Mouse (Mus musculus) heart, embryonic 15.5 days (tissue): Measurements from ENCODE around the gene Zfp423. TPM values are rescaled to one million over a fixed set of nuclear protein-coding genes. Genes with fewer than 3 reads are reported as not detected.

ENCODE experiments used
- ATAC-seq: fragments of 200-750 bp; cut with Nextera tagmentation; replicated peaks from 2 replicates; pipeline ENCODE4 v1.8.0; 2017; ENCODE audit warnings: low read depth, moderate TSS enrichment; ENCODE audit not compliant: insufficient number of reproducible peaks, insufficient read depth, low FRiP score
- H3K27ac ChIP-seq: fragments of 300-500 bp; sonication (generic); 2 replicates; pipeline ENCODE4 v1.5.1; 2015; ENCODE audit warnings: mild to moderate bottlenecking, inconsistent platforms
- H3K27me3 ChIP-seq: fragments of 300-500 bp; sonication (generic); 2 replicates; pipeline ENCODE4 v1.6.1; 2015; ENCODE audit warnings: inconsistent platforms
- H3K36me3 ChIP-seq: fragments of 300-500 bp; sonication (generic); 2 replicates; pipeline ENCODE4 v1.6.1; 2015; ENCODE audit warnings: mild to moderate bottlenecking, inconsistent platforms
- H3K4me1 ChIP-seq: fragments of 300-500 bp; sonication (generic); replicated peaks from 2 replicates; pipeline ENCODE4 v1.6.1; 2015; ENCODE audit warnings: inconsistent platforms
- H3K4me2 ChIP-seq: fragments of 300-500 bp; sonication (generic); 2 replicates; pipeline ENCODE4 v1.6.1; 2015; ENCODE audit warnings: inconsistent platforms, mild to moderate bottlenecking, moderate library complexity
- H3K4me3 ChIP-seq: fragments of 300-500 bp; sonication (generic); 2 replicates; pipeline ENCODE4 v1.5.1; 2015; ENCODE audit warnings: mild to moderate bottlenecking, inconsistent platforms
- H3K9ac ChIP-seq: fragments of 300-500 bp; sonication (generic); 2 replicates; pipeline ENCODE4 v1.6.1; 2015; ENCODE audit warnings: mild to moderate bottlenecking, inconsistent platforms
- H3K9me3 ChIP-seq: fragments of 300-500 bp; sonication (generic); replicated peaks from 2 replicates; pipeline ENCODE4 v1.6.1; 2016; ENCODE audit warnings: inconsistent platforms
- WGBS: fragments of 180-500 bp; shearing (Covaris S2); methylation state at CpG from one replicate; pipeline ENCODE4 v1.1.7; 2015; ENCODE audit warnings: mixed read lengths; 5-methylcytosine and 5-hydroxymethylcytosine counted together
- polyA plus RNA-seq: library from polyadenylated mRNA; unstranded; fragments of >200 nt; fragmentation: Nextera tagmentation; extraction: Ambion mirVana; gene quantifications from 2 replicates; pipeline ENCODE4 v1.2.1, GENCODE M21; 2015

Gene Zfp423
- polyA plus RNA-seq, 1 experiment from 2014 or later = 3.6 TPM

GRCm38 (mm10) chr8:87796234-87796633 lies 163.2 kb downstream of the Zfp423 start:
- no peaks in the 10 kb centered on the region for H3K4me1 ChIP-seq
- no peak for ATAC-seq
- H3K4me2 ChIP-seq = no peak overlapping the region
- no peaks in the 10 kb centered on the region for H3K36me3 ChIP-seq
- no peak overlapping the region for H3K27ac ChIP-seq
- no peaks in the 10 kb centered on the region for H3K9me3 ChIP-seq
- 64% methylated on average over 7 of the region's 7 CpGs for WGBS
- H3K4me3 ChIP-seq = no peak overlapping the region
- no peak overlapping the region for H3K9ac ChIP-seq
- 0 out of 2 replicates have a peak, but pooled peaks cover 7% of the 10 kb centered on the region for H3K27me3 ChIP-seq

DNA sequence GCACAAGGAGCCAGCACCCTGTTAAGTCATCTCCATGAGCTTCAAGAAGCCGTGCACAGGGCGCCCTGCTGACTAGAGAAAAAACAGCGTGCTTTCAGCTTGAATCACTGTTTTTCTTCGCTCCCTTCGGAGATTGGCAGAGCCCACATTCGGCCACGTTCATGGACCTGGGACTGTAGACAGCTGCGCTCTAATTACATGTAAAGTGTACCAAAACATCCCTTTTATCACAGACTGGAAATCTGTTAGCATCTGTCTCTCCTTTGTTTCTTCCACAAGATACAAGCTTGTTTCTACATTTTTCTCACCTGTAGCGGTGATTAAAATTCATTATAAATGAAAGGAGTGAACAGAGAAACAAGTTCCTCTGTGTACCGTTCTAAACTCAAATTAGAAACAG lies 164.8 kb downstream of the Zfp423 start:
- 66% methylated on average over 10 of the region's 10 CpGs for WGBS
- Histone ChIP-seq H3K4me1 (no peaks in the 10 kb centered on the region), H3K4me3 (no peak overlapping the region), H3K9me3 (no peaks in the 10 kb centered on the region), H3K9ac (no peak overlapping the region), H3K4me2 (no peak overlapping the region), H3K27me3 (0 out of 2 replicates have a peak, but pooled peaks cover 7% of the 10 kb centered on the region), H3K27ac (no peak overlapping the region), H3K36me3 (no peaks in the 10 kb centered on the region)
- no peak for ATAC-seq

- no peak overlapping the region for H3K4me2 ChIP-seq
- H3K36me3 ChIP-seq = no peaks in the 10 kb centered on the region
- 51% methylated on average over 6 of the region's 6 CpGs for WGBS
- H3K4me3 ChIP-seq = no peak overlapping the region
- 0 out of 2 replicates have a peak, but pooled peaks cover 4% of the 10 kb centered on the region for H3K27me3 ChIP-seq
- H3K9me3 ChIP-seq = no peaks in the 10 kb centered on the region
- no peak overlapping the region for H3K9ac ChIP-seq
- ATAC-seq = 0 out of 2 replicates have a peak, but pooled peaks have one; percentile 50
- H3K27ac ChIP-seq = no peak overlapping the region
- no peaks in the 10 kb centered on the region for H3K4me1 ChIP-seq
Observed at GRCm38 (mm10) chr8:87791103-87791502, 168.3 kb downstream of the Zfp423 start.

GRCm38 (mm10) chr8:87784641-87785439 lies 174.6 kb downstream of the Zfp423 start:
- H3K4me3 ChIP-seq = no peak overlapping the region
- no peak overlapping the region for H3K4me2 ChIP-seq
- H3K9ac ChIP-seq = no peak overlapping the region
- 73% methylated on average over 13 of the region's 13 CpGs for WGBS
- ATAC-seq = no peak
- H3K36me3 ChIP-seq = no peaks in the 10 kb centered on the region
- H3K27me3 ChIP-seq = 0 out of 2 replicates have a peak, but pooled peaks cover 3% of the 10 kb centered on the region
- no peak overlapping the region for H3K27ac ChIP-seq
- peaks cover 13% of the 10 kb centered on the region for H3K4me1 ChIP-seq
- H3K9me3 ChIP-seq = no peaks in the 10 kb centered on the region

GRCm38 (mm10) chr8:87784227-87784626 lies 175.2 kb downstream of the Zfp423 start:
- no peaks in the 10 kb centered on the region for H3K36me3 ChIP-seq
- no peaks in the 10 kb centered on the region for H3K9me3 ChIP-seq
- no peak overlapping the region for H3K9ac ChIP-seq
- H3K27me3 ChIP-seq = 0 out of 2 replicates have a peak, but pooled peaks cover 3% of the 10 kb centered on the region
- peaks cover 13% of the 10 kb centered on the region for H3K4me1 ChIP-seq
- ATAC-seq = no peak
- H3K4me2 ChIP-seq = no peak overlapping the region
- 0 out of 2 replicates have a peak overlapping the region, but pooled peaks have one; percentile 27 for H3K27ac ChIP-seq
- H3K4me3 ChIP-seq = no peak overlapping the region
- 45% methylated on average over 13 of the region's 13 CpGs for WGBS

DNA sequence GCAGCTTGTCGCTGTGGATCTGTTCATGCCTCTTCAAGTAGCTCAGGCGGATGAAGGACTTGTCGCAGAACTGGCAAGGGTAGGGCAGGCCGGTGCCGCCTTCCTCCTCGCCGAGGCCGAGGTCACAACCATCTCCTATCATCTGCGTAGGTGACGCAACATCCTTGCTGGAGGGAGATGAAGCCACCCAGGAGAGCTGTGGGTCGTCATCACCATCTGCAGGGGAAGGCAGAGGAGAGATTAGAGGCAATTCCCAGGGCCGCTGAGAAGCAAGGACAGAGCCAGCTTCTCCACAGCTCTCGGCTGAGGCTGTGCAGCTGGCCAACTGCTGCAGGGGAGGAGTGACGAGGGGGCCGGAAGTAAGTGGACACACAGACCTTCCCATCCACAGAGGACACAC lies 176.2 kb downstream of the Zfp423 start:
- Histone ChIP-seq H3K4me2 (no peak overlapping the region), H3K27ac (no peak overlapping the region), H3K36me3 (no peaks in the 10 kb centered on the region), H3K9ac (no peak overlapping the region), H3K4me3 (no peak overlapping the region), H3K4me1 (peaks cover 13% of the 10 kb centered on the region), H3K9me3 (no peaks in the 10 kb centered on the region), H3K27me3 (0 out of 2 replicates have a peak, but pooled peaks cover 3% of the 10 kb centered on the region)
- 57% methylated on average over 15 of the region's 15 CpGs for WGBS
- ATAC-seq = no peak

GRCm38 (mm10) chr8:87777586-87777985 lies 181.8 kb downstream of the Zfp423 start:
- no peaks in the 10 kb centered on the region for H3K27me3 ChIP-seq
- H3K4me3 ChIP-seq = no peak overlapping the region
- H3K4me1 ChIP-seq = no peaks in the 10 kb centered on the region
- no peak overlapping the region for H3K9ac ChIP-seq
- no peak overlapping the region for H3K4me2 ChIP-seq
- H3K9me3 ChIP-seq = no peaks in the 10 kb centered on the region
- no peak for ATAC-seq
- WGBS = 61% methylated on average over 8 of the region's 8 CpGs
- no peaks in the 10 kb centered on the region for H3K36me3 ChIP-seq
- no peak overlapping the region for H3K27ac ChIP-seq

DNA sequence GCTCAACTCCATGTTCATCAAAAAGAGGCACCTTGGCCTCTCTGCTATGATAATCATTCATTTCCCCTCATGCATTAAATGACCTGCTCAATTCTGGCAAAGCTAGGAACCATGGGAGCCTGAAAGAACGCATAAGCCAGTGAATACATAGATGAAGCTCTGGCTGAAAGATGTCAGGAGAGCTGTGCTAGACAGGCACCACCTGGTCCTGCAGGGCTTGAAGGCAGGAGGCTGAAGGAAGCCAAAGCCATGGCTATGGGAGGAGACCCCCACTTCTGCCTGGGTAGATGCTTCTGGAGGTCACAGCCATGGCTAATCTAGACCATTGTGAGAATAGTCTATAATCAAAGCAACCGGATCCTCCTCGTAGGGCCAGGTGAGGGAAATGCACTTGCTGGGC lies 183.5 kb downstream of the Zfp423 start:
- H3K4me3 ChIP-seq = no peak overlapping the region
- no peak overlapping the region for H3K9ac ChIP-seq
- no peak overlapping the region for H3K4me2 ChIP-seq
- no peaks in the 10 kb centered on the region for H3K36me3 ChIP-seq
- H3K27me3 ChIP-seq = no peaks in the 10 kb centered on the region
- ATAC-seq = no peak
- WGBS = 79% methylated on average over 3 of the region's 3 CpGs
- no peak overlapping the region for H3K27ac ChIP-seq
- H3K9me3 ChIP-seq = no peaks in the 10 kb centered on the region
- H3K4me1 ChIP-seq = no peaks in the 10 kb centered on the region

- no peak overlapping the region for H3K4me3 ChIP-seq
- WGBS = 59% methylated on average over 2 of the region's 2 CpGs
- H3K9me3 ChIP-seq = no peaks in the 10 kb centered on the region
- H3K27ac ChIP-seq = no peak overlapping the region
- H3K4me2 ChIP-seq = no peak overlapping the region
- no peaks in the 10 kb centered on the region for H3K4me1 ChIP-seq
- H3K9ac ChIP-seq = no peak overlapping the region
- no peaks in the 10 kb centered on the region for H3K36me3 ChIP-seq
- ATAC-seq = no peak
- H3K27me3 ChIP-seq = no peaks in the 10 kb centered on the region
Observed at GRCm38 (mm10) chr8:87774966-87775365, 184.4 kb downstream of the Zfp423 start.

DNA sequence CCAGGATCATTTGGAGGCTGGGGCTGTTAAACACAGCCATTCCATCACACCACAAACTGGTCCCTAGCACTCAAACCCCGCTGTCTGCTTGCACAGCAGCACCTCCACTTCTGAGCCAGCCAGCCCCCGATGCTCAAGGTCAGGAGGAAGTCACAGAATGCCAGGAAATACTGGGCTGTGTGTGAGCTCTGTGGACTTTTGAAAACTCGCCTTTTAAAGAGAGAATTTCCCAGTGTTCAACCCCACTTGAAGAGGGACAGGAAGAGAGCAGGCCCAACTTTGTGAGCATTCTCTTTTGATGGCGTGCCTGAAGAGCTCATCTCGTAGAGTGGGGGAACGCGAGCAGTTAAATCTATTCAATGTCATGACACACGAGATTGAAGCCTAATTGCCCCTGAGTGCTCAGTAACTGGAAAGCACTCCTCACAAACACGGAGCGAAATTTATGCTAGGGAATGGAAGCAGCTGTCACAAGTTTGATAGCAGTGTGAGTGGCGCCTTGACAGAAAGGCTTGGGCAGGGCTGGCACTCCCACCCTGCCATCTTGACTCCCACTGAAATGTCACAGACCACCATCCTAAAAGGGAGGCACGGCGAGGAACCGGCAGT lies 186.4 kb downstream of the Zfp423 start:
- WGBS = 62% methylated on average over 14 of the region's 14 CpGs
- ATAC-seq = no peak
- no peak overlapping the region for H3K4me2 ChIP-seq
- no peak overlapping the region for H3K4me3 ChIP-seq
- no peaks in the 10 kb centered on the region for H3K9me3 ChIP-seq
- no peaks in the 10 kb centered on the region for H3K36me3 ChIP-seq
- no peaks in the 10 kb centered on the region for H3K4me1 ChIP-seq
- H3K27ac ChIP-seq = no peak overlapping the region
- no peaks in the 10 kb centered on the region for H3K27me3 ChIP-seq
- no peak overlapping the region for H3K9ac ChIP-seq

DNA sequence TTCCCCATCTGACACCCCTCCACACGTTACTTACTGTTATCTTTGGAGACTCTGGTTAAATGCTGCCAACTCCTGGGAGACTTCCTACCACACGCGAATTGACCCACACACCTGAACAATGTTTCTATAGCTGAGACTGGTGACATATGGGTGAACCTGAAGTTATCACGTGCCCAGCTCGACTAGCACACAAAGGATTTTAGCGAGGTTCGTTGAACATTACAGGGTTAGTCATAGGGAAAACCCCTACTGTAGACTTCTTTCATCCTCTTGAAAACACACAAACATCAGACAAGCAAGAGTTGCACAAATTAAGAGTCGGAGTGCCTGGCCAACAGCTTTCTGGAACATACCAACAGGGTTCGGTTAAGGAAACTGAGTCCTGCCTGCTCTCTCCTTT lies 191.5 kb downstream of the Zfp423 start:
- 75% methylated on average over 9 of the region's 9 CpGs for WGBS
- Histone ChIP-seq H3K9me3 (no peaks in the 10 kb centered on the region), H3K4me3 (no peak overlapping the region), H3K27ac (no peak overlapping the region), H3K4me1 (no peaks in the 10 kb centered on the region), H3K36me3 (no peaks in the 10 kb centered on the region), H3K9ac (no peak overlapping the region), H3K27me3 (no peaks in the 10 kb centered on the region), H3K4me2 (no peak overlapping the region)
- no peak for ATAC-seq
